Mouse (Mus musculus): ENCODE data around the gene Grhl1.
"Not testable (repeated sequence)": the region's sequence is repeated elsewhere in the genome, so short reads cannot be mapped to it uniquely, and the experiment has no call there.

Grhl1 gene

GRCm38 (mm10) chr12:24590371-24590770, 18.3 kb downstream of the Grhl1 start:
- no peak for DNase-seq (ENCODE audit: low read depth, low spot score)

- DNase-seq (ENCODE audit: low read depth, low spot score) = no peak
Observed at GRCm38 (mm10) chr12:24592055-24592454, 20.0 kb downstream of the Grhl1 start.

- DNase-seq (ENCODE audit: low read depth, low spot score) = no peak
Observed at GRCm38 (mm10) chr12:24592956-24593672, 21.0 kb downstream of the Grhl1 start.

GRCm38 (mm10) chr12:24597376-24597775, 25.3 kb downstream of the Grhl1 start:
- no peak for DNase-seq (ENCODE audit: low read depth, low spot score)

DNA sequence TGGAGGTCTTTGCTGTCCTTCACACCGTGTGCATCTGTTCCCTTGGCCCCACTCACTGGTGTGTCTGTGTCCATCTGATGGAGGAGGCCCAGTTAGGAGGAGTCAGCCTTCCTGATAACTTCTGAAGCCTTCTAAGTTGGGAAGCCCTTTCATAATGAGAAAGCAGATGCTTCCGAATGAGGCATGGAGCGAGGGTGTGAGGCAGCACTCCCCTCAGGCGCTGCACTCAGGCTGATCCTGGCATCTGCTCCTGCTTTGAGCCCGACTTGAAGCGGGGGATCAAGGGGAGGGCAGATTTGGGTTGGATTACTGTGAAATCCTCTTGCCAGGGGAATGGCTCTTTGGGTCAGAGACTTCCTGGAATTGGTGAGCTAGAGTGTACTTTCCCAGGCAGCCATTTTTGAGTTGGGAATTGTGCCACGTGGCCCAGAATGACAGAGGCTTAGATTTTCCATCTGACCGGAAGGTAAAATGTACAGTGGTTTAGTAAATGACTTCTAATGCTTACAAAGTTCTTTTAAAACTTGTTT, 27.3 kb downstream of the Grhl1 start:
- no peak for DNase-seq (ENCODE audit: low read depth, low spot score)

GRCm38 (mm10) chr12:24600074-24600473, 28.0 kb downstream of the Grhl1 start:
- DNase-seq (ENCODE audit: low read depth, low spot score) = no peak

DNA sequence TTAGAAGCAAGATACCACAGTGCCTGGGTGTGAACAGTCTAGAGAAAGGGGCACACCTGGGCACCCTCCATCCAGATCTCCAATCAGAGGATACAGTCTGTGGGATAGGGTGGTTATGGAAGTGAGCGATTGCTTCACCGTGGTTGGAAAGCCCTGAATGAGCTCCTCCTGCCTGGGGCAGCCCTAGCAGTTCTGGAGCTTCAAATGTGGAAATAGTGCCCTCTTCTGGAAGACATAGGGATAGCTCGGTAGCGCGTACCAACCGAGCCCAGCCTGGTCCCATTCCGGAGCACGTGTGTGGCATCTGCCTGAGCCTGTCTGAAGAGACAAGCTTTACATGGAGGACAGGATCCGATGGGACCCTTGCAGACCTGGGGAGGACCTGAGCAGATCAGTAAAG, 28.7 kb downstream of the Grhl1 start:
- peak; percentile 67 for DNase-seq (ENCODE audit: low read depth, low spot score)

DNA sequence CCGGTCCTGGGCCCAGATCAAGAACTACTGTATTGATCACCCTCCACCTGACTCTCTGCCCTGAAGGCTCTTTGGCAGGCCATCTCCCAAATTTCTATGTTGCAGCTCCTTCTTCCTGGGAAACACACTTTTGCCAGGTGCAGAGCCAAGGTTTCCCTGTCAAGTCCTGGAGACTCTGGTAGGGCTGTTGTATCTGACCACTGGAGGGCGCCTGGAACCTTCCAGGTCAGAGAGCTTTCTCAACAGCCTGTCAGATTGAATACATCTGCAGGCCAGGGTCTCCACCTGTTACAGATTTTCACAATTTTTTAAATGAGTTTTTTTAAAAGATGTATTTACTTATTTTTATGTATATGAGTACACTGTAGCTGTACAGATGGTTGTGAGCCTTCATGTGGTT, 31.2 kb downstream of the Grhl1 start:
- peak; percentile 48 for DNase-seq (ENCODE audit: low read depth, low spot score)

- no peak for DNase-seq (ENCODE audit: low read depth, low spot score)
Observed at GRCm38 (mm10) chr12:24606166-24606565, 34.1 kb downstream of the Grhl1 start.

DNA sequence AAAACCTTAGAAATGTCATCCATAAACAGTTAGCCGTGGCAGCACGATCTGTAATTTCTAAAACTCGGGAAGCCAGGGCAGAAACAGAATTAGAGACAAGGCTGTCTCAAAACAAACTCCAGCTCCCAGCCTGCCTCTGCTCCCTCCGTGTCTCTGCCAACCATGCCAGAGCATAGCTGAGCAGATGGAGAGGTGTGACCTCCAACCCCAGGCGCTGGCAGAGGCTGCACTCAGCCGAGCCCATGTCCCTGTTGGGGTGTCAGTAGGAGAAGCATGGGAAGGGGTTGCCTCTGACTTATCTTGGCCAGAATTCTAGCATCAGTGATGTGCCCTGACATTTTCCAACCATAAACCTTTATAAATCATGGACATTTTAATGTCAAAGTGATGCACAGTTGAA, 40.5 kb downstream of the Grhl1 start:
- no peak for DNase-seq (ENCODE audit: low read depth, low spot score)

DNA sequence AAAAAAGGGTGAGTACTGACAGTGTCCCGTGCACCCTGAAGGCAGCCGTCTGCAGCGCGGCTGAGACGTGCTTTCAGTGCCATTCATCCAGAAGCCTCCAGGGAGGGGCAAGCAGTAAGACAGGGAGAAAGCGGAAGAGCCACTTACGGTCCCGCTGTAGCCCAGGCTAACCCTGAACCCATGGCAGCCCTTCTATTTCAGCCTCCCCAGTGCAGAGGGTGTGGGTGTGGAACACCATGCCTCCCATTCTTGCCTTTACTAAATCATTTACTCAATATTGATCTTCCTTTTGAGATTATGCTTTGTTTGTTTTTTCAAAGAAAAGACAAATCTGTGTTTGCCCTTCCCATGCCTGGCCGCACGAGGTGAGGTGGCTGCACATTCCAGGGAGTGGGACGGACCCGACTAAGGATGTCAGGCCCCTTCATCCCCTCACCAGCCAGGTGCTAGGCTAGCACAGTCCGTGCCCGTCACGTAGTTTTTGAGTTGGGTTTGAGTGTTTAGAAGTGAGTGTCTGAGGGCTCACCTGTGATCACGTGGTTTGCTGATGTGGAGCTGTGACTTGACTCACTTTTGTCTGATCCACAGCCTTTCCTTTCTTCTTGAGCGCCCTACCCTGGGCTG, 42.5 kb downstream of the Grhl1 start:
- no peak for DNase-seq (ENCODE audit: low read depth, low spot score)

DNA sequence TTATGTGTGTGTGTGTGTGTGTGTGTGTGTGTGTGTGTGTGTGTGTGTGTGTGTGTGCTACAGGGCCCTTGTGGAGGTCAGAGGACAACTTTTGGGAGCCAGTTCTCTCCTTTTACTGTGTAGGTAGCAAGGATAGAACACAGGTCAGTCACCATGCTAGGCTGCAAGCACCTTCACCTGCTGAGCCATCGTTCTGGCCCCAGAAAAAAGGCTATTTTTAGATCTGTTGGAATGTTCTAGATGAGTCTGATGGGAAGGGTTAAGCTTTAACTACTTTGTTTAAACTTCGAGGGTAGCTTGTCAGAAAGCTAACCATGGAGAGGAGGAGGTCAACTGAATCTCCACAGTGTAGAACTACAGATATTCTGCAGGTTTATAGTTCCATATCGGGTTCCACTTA, 43.1 kb downstream of the Grhl1 start:
- no peak for DNase-seq (ENCODE audit: low read depth, low spot score)

GRCm38 (mm10) chr12:24619436-24619835, 47.4 kb downstream of the Grhl1 start:
- DNase-seq (ENCODE audit: low read depth, low spot score) = no peak

DNA sequence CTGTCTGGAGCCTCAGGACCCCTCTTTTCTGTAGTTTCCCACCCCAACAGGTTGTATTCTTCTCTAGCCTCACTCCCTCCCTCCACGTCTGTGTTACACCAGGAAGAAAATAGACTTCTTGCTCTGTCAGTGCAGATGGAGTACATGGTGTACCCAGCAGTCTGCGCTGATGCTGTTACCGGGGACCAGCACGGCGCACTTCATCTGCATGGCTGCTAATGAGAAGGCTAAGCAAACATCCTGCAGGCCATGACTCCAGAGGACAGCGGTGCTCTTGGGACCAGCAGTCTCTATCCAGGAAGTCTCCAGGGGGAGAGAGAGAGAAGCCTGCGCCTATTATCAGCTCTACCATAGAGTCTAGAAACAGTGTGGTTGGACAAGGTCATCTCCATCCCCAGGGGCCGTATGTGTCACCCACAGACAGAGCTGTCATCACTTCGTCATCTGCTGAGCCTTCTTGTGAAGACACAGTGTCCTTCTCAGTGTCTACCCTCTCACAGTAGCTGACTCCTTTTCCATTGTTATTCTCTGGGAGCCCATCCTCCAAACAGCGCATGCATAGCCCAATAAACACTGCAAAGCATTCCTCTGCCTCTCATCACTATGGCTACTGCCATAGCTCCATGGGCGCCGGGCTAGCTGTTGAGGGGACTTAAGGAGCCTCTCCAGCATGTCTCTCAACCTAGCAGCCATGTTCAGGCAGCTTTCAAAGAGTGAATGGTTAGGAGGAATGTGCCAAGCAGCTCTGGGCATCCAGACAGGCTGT, 51.6 kb downstream of the Grhl1 start:
- no peak for DNase-seq (ENCODE audit: low read depth, low spot score)

DNA sequence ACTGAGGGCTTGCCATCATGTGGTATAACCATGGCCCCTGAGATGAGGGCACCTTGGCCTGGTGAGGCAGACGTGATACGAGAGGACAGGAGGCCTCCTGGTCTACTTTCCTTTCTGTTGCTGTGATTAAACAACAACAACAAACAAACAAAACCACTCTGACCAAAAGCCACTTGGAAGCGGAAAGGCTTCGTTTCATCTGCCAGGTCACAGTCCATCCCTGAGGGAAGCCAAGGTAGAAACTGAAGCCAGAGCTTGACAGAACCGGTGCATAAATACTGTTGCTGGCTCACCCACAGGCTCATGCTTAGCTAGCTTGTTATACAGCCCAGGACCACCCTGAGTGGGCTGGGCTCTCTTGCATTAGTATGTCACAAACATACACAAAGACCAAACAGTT, 54.3 kb downstream of the Grhl1 start:
- no peak for DNase-seq (ENCODE audit: low read depth, low spot score)

DNA sequence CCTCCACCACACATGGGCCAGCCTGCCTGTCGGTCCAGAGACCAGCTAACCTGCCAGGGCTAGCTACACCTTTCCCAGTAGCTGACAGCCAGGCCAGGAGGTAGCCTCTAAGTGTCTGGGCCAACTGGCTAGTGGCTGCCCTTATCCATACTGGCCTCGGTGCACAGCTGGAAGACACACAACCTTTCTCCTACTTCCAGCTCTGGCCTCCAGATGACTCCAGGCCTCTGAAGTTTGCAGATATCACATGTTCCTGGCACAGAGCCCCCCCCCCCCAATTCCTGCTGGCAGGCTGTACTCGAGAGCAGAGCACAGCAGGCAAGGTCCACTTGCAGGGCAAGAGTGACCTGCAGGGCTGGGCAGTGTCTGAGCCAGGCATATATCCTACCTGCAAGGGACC, 55.1 kb downstream of the Grhl1 start:
- DNase-seq (ENCODE audit: low read depth, low spot score) = no peak

DNA sequence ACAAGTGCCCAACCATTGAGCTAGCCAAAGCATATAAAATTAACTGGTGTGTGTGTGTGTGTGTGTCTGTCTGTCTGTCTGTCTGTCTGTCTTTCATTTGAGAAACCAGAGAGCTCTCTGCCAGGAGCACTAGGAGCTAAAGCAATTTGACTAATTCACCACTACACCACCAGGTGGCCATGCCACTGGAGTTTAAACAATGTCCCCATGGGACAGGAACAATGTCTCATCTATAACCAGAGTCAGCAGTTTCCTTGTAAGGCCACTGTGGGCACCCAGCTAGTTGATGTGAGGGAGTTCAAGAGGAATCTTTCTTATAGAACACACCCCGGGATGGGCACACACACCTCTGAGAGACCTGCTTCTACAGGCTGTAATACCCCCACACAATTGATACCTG, 58.1 kb downstream of the Grhl1 start:
- no peak for DNase-seq (ENCODE audit: low read depth, low spot score)

- DNase-seq (ENCODE audit: low read depth, low spot score) = no peak
Observed at GRCm38 (mm10) chr12:24632404-24632803, 60.3 kb downstream of the Grhl1 start.

DNA sequence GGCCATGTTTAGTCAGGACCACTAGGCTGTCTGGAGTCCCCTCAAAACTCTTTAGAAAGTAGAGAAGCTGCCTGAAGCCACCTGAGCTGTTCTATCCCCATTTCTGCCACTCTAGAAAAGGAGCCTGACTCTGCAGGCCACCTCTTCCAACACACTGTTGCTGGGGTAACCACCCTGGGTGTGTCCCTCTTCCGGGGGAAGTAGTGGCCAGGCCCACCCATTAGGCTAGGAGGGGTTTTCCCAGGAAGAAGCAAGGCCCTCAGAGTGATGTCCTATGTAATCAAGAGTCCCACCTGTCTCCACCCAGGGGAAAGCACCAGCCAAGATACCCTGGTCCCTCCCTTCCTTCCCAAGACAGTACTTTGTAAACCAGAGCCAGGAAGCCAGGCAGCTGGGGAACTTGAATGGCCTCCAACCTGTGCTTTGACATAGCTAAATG, 61.7 kb downstream of the Grhl1 start:
- DNase-seq (ENCODE audit: low read depth, low spot score) = no peak

DNA sequence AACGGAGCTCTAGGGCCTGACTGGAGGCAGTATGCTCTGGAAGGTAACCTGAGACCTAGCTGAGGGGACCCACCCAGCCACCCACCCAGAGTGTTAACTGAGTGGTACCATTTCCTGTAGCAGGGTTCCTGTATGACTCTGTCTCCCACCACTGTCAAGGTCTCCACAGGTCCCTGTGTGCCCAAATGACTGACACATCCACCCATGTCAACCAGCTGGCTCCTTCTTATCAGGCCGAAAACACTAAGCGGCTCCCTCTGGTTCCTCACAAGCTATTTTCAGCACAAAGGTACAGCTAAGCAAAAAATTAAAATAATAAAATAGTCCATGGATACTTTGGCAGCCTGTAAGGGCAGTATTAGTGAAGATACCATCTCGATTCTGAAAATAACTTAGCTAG, 62.1 kb downstream of the Grhl1 start:
- DNase-seq (ENCODE audit: low read depth, low spot score) = no peak

GRCm38 (mm10) chr12:24634648-24635047, 62.6 kb downstream of the Grhl1 start:
- no peak for DNase-seq (ENCODE audit: low read depth, low spot score)

GRCm38 (mm10) chr12:24638787-24639186, 66.7 kb downstream of the Grhl1 start:
- DNase-seq (ENCODE audit: low read depth, low spot score) = not testable (repeated sequence)
